Mouse (Mus musculus) olfactory bulb, adult 2 months (tissue): ENCODE data around the gene Med6.

Experiments
- CTCF ChIP-seq: fragments of 200-500 bp; IDR thresholded peaks from 2 replicates; pipeline ENCODE4 v1.5.1; 2012; ENCODE audit warnings: low read depth, mild to moderate bottlenecking, low read length, moderate library complexity; ENCODE audit not compliant: insufficient read depth
- POLR2A ChIP-seq: fragments of 200-500 bp; IDR thresholded peaks from 2 replicates; pipeline ENCODE4 v1.6.1; 2012; ENCODE audit warnings: mild to moderate bottlenecking, low read depth, low read length, moderate library complexity; ENCODE audit not compliant: insufficient read depth

DNA sequence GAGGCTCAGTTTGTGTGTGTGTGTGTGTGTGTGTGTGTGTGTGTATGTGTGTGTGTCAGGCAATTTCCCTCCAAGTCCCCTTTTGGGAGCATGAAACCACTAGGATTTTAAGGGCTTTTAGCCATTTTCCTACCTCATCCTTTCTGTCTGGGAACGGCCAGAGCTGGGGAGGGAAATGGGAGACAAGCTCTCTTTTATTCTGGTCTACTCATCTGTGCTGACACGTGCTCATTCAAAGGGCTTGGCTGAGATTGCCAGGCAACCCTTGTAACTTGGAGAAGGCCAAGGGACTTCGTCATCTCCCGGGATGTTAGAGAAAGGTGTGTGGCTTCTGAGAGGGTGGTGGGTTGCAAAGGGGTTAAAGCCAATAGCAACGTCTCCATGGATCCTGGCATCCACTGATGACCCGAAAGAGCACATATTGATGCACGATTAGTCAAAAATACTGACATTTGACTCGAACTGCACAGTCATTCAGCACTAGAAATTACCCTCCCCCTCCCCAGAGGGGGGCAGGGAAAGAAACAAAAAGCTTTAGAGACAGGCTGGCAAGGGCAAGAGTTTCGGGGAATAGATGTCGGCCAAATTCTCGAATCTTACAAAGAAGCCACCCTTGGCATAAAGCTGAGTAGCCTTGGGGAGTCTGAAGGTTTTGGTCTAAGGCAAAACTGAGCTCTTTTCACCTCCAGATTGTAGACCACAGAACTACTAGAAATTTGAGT lies 47.7 kb upstream of the Med6 start:
- TF ChIP-seq POLR2A (no peak), CTCF (no peak)
